Mouse (Mus musculus) ovary, postnatal 14 days (tissue): Measurements from ENCODE around the gene Hist1h4j.
"Not testable (repeated sequence)": the region's sequence is repeated elsewhere in the genome, so short reads cannot be mapped to it uniquely, and the experiment has no call there.

Experiments used
- DNase-seq: peaks from one replicate; pipeline ENCODE4 v3.0.0; 2022; ENCODE audit warnings: low spot score

The Hist1h4j gene

DNA sequence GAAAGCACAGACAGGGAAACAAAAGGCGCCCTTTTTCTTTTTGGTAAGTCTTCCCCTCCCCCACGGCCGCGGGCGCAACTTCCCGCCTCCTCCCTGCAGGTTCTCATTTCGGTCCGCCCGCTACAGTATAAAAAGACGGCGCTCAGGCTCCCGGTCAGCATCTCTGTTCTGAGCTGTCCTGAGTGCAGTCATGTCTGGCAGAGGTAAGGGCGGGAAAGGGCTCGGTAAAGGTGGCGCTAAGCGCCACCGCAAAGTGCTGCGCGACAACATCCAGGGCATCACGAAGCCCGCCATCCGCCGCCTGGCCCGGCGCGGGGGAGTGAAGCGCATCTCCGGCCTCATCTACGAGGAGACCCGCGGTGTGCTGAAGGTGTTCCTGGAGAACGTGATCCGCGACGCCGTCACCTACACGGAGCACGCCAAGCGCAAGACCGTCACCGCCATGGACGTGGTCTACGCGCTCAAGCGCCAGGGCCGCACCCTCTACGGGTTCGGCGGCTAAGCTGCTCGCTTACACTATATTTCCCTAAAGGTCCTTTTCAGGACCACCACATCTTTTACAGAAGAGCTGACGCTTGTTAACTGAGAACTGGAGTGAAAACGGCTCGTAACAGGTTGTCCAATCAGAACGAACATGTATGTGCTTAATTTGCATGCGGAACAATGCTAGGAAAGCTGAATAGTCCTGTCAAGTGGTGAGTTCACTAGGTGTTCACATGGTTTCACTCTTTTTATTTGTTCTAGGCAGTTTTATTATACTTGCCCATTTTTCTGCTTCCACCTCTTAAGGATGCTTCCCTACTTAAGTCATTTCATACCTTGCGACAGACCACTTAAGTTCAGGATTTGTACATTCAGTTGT, at the start of gene Hist1h4j:
Gene Hist1h4j, plus strand, starts transcription at position 159 of the 862 bp plus-strand sequence.
- DNase-seq = peak; percentile 72

GRCm38 (mm10) chr13:21697811-21698210, 37.1 kb upstream of the Hist1h4j start, which contains the start of gene Olfr1359:
Gene Olfr1359, plus strand, starts transcription at chr13:21698111.
- no peak for DNase-seq

- DNase-seq = no peak
These were observed 28.2 kb upstream of the Hist1h4j start for GRCm38 (mm10) chr13:21706669-21707068.

GRCm38 (mm10) chr13:21710031-21710711, 24.7 kb upstream of the Hist1h4j start:
- peak; percentile 88 for DNase-seq

- DNase-seq = peak; percentile 84
These were observed 23.9 kb upstream of the Hist1h4j start for GRCm38 (mm10) chr13:21710821-21711525.

GRCm38 (mm10) chr13:21711698-21712097, 23.2 kb upstream of the Hist1h4j start:
- no peak for DNase-seq

DNA sequence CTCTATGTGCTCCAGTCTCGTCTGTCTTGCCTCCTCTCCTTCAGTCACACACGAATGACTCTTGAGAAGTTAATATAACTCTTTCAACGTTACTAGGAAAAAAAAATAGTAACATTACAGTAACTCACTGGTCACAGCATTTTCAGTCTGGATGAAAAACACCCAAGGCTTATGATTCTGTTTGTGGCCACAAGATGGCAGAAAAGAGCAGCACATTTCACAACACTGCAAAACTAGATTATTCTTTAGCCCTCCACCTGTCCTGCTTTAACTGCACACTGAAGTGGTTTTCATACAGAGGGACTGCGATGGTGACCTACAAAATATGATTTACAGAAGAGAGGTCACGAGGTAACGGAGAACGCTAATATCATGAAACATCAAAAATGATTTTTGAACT, 20.1 kb upstream of the Hist1h4j start:
- DNase-seq = peak; percentile 49

- DNase-seq = no peak
These were observed 19.6 kb upstream of the Hist1h4j start for GRCm38 (mm10) chr13:21715131-21715863.

GRCm38 (mm10) chr13:21715864-21716539, 18.9 kb upstream of the Hist1h4j start, which contains the start of the genes Hist1h2bl and Hist1h2ai:
Gene Hist1h2bl, minus strand, starts transcription at chr13:21716143.
Gene Hist1h2ai, plus strand, starts transcription at chr13:21716422.
- peak; percentile 64 for DNase-seq

GRCm38 (mm10) chr13:21716540-21717391, 18.1 kb upstream of the Hist1h4j start:
- DNase-seq = not testable (repeated sequence)

GRCm38 (mm10) chr13:21717397-21718357, 17.2 kb upstream of the Hist1h4j start, which contains the start of gene Hist1h3h:
Gene Hist1h3h, plus strand, starts transcription at chr13:21717659.
- DNase-seq = peak; percentile 76

GRCm38 (mm10) chr13:21718381-21719080, 16.3 kb upstream of the Hist1h4j start:
- no peak for DNase-seq

DNA sequence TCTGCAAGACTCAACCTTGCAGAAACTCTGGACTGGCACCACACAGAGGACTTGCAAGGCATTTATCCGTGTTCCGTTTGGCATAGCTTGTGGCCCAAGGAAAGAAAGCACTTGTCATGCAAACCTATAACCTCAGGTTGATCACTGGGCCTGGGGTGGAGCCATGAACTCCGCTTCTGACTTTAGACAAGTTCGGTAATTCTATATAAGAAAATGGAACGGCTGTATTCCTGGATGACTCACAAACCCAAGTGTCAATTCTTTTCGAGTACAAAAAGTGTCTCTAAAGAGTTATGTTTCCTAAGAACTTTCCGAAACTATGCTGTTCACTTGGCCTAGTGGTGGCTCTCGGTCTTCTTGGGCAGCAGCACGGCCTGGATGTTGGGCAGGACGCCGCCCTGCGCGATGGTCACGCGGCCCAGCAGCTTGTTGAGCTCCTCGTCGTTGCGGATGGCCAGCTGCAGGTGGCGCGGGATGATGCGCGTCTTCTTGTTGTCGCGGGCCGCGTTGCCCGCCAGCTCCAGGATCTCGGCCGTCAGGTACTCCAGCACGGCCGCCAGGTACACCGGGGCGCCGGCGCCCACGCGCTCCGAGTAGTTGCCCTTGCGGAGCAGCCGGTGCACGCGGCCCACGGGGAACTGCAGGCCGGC, 13.6 kb upstream of the Hist1h4j start:
- not testable (repeated sequence) for DNase-seq

DNA sequence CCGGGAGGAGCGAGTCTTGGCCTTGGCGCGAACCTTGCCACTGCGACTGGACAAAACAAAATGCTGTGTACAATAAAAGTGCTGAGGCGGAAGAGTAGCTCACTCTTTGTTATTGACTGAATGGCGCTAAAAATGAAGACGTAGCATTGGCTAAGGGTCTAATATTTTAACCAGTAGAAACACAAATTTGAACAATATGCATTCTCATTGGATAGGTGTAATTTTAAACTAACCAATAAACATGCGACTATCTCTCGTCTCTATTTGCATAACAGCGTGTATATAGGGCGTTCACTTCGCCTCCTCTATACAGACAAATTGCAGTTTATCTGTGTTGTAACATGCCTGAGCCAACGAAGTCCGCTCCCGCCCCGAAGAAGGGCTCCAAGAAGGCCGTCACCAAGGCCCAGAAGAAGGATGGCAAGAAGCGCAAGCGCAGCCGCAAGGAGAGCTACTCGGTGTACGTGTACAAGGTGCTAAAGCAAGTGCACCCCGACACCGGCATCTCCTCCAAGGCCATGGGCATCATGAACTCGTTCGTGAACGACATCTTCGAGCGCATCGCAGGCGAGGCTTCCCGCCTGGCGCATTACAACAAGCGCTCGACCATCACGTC, 13.0 kb upstream of the Hist1h4j start, which contains the start of gene Hist1h2bm:
Gene Hist1h2bm, plus strand, starts transcription at position 288 of the 616 bp plus-strand sequence.
- not testable (repeated sequence) for DNase-seq

DNA sequence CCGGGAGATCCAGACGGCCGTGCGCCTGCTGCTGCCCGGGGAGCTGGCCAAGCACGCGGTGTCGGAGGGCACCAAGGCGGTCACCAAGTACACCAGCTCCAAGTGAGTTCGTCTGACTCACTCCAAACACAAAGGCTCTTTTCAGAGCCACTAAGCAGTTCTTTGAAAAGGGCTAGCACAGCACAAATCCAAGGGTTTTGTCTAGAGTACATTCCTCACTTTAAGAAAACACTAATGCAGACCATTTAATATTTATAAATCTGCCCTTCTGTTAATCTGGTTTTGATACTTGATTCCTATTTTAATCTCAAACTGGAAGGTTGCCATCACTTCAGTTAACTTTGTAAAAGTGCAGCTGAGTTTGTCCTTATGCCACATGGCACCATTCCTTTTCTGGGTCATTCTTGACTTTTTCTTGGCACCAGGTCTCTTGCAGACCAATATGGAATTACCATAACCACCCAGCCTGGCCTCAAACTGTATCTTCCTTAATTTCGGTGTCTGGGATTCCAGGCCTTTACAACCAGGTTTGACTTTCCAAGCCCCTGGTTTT, 12.4 kb upstream of the Hist1h4j start:
- no peak for DNase-seq

GRCm38 (mm10) chr13:21722993-21723836, 11.6 kb upstream of the Hist1h4j start:
- DNase-seq = no peak
